Mouse (Mus musculus) cerebellum, postnatal 14 days (tissue): ENCODE measurements around the gene Ppp1r1a.

Source experiments
- DNase-seq, 2 experiments: peaks; one replicate each; pipeline ENCODE4 v3.0.0; 2021; ENCODE audit warnings: mixed read lengths in 2 of 2

The Ppp1r1a gene

GRCm38 (mm10) chr15:103513621-103514031, 24.2 kb downstream of the Ppp1r1a start:
- DNase-seq = peak; percentile 57 to 60

- no peak for DNase-seq
Observed at GRCm38 (mm10) chr15:103511652-103512051, 26.2 kb downstream of the Ppp1r1a start.

DNA sequence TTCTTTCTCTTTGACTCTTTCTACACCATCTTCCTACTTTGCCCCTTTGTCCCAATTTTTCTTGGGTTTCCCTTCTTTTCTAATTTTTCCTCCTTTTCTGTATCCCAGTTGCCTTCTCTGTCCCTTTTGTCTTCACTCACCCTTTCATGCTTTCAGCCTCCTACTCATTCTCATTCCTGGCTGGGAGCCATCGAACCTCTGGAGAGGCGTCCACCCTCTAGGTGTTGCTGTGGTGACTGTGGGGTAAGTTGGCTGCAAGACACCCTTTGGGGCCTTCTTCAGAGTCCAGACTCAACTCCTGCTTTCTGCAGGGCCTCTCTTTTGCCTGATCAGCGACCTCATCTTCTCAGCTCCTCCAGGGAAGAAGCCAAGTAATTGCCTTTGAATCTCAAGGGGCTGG, 28.5 kb downstream of the Ppp1r1a start:
- no peak for DNase-seq

GRCm38 (mm10) chr15:103503660-103504059, 34.1 kb downstream of the Ppp1r1a start:
- DNase-seq = peak; percentile 49 to 50

DNA sequence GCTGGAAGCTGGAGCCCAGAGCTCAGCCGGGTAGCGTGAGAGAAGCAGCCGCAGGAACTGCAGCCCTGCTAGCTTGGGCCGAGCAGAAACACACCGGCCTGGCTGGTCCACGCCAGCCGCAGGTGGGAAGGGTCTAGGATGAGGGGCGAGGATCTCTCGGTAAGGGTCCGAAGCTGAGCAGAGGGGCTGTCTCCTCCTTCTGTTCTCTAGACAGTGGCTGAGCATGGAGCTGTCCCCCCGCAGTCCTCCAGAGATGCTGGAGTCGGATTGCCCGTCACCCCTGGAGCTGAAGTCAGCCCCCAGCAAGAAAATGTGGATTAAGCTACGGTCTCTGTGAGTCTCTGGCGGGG, 34.6 kb downstream of the Ppp1r1a start:
- DNase-seq = no peak

GRCm38 (mm10) chr15:103502435-103503250, 35.2 kb downstream of the Ppp1r1a start, which contains the start of gene Pde1b:
Gene Pde1b, plus strand, starts transcription at chr15:103503034.
- peak; percentile 74 to 81 for DNase-seq

DNA sequence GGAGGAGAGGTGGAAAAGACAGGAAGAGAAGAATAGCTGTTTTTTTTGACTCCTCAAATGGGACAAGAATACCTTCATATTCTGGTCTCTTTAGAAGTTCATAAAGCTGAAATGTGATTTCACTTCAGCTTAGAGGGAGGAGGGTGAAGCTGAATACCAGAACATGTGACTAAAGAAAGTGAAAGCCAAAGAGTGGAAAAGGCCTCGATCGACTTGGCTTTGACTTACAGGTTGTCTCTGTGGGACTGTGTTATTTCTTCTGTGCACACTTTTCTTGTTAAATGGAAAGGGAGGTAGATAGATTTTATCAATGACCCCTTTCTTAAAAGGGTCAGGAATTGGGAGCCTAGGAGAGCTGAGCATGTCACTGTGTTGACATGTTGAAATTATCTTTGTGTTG, 36.6 kb downstream of the Ppp1r1a start:
- no peak for DNase-seq

- DNase-seq = no peak
Observed at GRCm38 (mm10) chr15:103500723-103501122, 37.1 kb downstream of the Ppp1r1a start.

GRCm38 (mm10) chr15:103498157-103498556, 39.6 kb downstream of the Ppp1r1a start:
- DNase-seq = no peak

DNA sequence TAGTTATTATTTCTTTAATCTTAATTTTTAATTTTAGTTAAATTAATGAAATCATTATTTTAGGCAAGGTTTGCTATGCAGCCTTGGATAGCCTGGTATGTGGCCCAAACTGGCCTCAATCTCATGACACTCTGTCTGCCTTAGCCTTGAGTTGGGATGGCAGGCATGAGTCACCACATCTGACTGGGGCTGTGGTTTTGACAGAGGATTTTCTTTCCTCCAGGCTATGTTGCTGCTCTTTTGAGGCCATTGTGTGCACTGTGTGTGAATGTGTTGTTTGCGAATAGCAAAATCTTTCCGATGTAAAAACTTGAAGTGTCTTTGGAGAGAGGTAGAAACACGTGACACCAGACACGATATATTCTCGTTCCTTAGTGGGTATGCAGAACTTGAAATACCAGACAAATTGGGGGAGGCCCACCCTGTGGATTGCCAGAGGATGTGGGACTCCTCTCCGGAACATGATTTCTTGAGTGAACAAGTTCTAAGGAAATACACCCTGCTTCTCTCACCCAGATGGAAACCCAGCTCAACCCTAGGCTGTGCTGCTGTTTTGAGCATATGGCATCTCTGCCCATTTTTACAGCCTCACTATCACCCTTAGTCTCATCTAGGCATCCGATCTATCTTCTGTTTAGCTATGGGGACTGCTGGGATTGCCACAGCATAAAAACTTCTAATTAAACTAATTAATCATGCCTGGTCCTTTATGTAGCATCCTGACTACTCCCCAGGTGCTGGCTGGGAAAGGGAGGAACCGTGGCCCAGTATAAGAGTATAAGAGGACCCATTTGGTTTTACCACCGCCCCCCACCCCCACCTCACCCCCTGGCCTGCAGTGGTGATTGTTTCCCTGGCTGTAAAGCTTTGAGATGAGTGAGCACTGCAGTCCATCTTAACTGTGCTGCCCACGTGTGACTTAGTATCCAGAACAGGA, 41.3 kb downstream of the Ppp1r1a start:
- DNase-seq = no peak

DNA sequence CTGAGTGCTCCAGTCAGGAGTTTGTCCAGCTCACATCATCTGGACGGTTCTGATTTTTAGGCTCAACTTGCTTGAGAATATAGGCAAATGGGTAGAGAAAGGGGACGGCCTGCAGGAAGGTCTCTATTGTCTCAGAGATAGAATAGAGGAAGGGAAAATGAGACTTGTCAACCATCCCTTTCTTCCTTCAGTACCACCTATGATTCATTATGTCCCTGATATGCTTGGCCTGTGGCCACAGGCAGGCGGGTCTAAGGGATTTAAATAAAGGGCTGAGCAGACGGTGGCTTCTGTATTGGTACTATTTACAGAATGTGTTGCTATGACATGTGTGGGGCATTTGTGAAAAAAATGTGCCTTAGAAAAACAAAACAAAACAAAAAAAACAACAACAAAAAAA, 49.5 kb downstream of the Ppp1r1a start:
- DNase-seq = no peak

- DNase-seq = no peak
Observed at GRCm38 (mm10) chr15:103486658-103487057, 51.1 kb downstream of the Ppp1r1a start.

- DNase-seq = no peak
Observed at GRCm38 (mm10) chr15:103485106-103485505, 52.7 kb downstream of the Ppp1r1a start.

DNA sequence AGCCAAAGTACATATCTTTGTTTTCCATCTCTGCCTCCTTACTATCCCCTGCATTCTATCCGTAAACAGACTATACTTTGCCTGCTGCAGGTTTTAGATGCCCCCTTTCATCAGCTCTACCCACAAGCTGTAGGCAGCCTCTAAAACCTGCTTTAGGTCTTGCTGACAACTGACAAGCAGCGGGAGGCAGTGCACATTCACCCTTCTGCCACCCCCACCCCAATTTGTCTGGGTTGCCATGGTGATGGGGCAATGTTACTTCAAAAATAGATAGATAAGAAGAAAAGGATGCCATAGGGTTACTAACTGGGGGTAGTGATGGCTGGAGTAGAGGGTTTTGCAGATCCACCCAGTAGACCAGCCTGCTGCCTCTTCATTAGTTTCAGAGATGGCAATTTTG, 53.3 kb downstream of the Ppp1r1a start:
- no peak for DNase-seq

GRCm38 (mm10) chr15:103482488-103482887, 55.3 kb downstream of the Ppp1r1a start:
- peak; percentile 74 to 81 for DNase-seq
